Mouse (Mus musculus) brain, adult 2 months (tissue): ENCODE results near the gene Myh14.

Experiments used
- DNase-seq: peaks from one replicate; pipeline ENCODE4 v3.0.0; 2011; ENCODE audit warnings: low read depth, low spot score

Myh14 gene

GRCm38 (mm10) chr7:44672193-44672592 lies 1.6 kb upstream of the Myh14 start:
- peak; percentile 56 for DNase-seq

GRCm38 (mm10) chr7:44669103-44669502 lies 1.5 kb downstream of the Myh14 start:
- DNase-seq = no peak

DNA sequence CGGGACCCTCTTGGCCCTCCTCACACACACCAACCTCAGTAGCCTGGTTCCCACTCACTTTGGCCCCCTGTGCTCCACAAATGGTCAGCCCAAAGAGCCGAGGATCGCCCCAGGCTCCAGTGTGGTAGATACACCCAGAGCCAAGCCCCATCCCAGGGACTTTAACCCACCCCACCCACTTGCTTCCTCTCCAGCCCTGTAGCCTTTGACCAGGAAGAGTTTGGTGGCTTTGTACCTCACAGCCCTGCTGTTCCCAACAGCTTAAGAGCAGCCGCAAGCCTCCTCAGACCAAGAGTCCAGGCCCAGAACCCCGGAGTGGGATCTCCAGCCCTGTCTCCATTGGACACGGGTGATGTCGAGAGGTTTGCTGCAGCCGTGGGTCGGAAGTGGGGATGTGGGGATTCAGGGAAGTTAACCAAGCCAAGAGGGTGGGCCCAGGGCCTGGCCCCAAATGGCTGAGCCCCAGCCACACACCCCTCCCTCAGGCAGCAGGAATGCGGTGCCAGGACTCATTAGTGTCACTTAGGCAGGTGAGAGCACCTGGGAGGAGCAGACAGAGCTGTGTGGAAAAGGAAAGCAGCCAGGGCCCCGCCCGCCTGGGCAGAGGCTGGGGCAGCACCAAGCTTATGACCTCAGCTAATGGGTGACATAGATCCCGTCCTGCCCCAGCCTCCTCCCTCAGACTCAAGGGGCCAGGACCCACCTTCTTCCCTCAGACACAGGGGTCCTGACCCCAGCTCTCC lies 2.5 kb downstream of the Myh14 start:
- no peak for DNase-seq

DNA sequence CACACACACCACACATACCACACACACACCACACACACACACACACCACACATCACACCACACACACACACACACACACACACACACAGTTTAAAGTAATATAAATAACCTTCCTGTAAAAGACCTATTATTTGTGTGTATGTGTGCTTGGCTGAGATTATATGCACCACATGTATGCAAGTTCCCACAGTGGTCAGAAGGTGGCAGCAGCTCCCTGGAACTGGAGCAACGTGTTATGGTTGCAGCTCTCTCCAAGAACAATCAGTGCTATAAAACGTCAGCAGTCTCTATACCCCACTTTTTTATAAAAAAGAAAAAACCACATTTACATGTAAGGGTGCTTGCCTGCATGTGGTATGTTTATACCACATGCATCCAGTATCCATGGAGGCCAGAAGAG lies 4.2 kb downstream of the Myh14 start:
- no peak for DNase-seq

GRCm38 (mm10) chr7:44664731-44665130 lies 5.9 kb downstream of the Myh14 start:
- DNase-seq = no peak

GRCm38 (mm10) chr7:44663546-44663945 lies 7.1 kb downstream of the Myh14 start:
- DNase-seq = no peak

DNA sequence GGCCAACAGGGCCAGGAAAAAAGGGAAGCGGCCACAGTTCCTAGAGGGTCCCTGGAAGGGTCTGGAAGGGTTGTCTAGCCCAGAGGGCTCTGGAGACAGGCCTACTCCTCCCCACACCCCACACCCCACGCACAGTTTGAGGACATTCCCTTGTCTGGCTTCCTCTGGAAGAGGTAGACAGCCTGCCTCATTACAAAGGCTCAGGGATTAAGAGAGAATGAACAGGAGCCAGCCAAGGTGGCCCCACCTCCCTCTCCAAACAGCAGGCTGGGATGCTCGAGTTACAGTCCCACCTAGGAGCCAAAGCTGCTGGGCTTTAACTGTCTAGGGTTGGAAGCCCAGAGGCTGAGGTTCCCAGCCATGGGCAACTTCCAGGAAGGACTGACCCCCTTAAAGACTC lies 8.1 kb downstream of the Myh14 start:
- no peak for DNase-seq

DNA sequence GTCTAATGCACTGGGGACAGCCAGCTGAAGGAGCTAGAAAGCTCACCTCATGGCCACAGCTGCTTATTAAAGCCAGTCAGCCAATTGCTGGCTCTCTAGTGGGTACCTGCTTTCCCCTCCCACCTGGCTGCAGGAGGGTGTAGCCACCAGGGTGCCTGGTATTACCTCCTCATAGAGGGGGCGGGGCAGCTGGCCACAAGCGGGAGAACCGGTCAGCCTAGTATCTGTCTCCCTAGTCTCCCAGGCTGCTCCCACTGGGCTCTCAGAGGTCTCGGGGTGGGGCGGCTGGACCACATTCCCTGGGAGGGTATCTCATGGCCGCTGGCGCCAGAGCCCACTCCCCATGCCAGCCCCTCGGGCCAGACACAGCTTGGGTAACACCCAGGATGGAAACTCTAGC lies 8.5 kb downstream of the Myh14 start:
- no peak for DNase-seq

- DNase-seq = peak; percentile 89
These were observed 9.4 kb downstream of the Myh14 start for GRCm38 (mm10) chr7:44661219-44661618.

- peak; percentile 73 for DNase-seq
These were observed 15.1 kb downstream of the Myh14 start for GRCm38 (mm10) chr7:44655504-44655903.

DNA sequence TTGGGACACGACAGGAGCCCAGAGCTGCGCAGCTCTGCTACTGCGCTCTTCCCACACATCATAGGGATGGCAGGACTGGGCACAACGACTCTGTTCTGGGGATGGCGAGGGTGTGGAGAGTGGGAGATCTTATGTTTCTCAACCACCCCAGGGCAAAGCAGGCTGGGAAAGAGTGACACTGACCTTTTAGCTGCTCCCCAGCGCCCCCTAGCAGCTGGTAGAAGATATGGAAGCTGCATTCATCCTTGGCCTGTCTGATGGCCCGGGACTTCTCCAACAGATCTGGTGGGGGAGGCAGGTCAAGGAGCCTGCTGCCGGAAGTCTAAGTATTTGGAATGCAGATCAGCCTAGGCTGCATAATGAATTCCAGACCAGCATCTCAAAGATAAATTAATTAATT lies 16.9 kb downstream of the Myh14 start:
- peak; percentile 27 for DNase-seq

- no peak for DNase-seq
These were observed 19.2 kb downstream of the Myh14 start for GRCm38 (mm10) chr7:44651416-44651815.

- DNase-seq = peak; percentile 83
These were observed 20.7 kb downstream of the Myh14 start for GRCm38 (mm10) chr7:44649990-44650389.

DNA sequence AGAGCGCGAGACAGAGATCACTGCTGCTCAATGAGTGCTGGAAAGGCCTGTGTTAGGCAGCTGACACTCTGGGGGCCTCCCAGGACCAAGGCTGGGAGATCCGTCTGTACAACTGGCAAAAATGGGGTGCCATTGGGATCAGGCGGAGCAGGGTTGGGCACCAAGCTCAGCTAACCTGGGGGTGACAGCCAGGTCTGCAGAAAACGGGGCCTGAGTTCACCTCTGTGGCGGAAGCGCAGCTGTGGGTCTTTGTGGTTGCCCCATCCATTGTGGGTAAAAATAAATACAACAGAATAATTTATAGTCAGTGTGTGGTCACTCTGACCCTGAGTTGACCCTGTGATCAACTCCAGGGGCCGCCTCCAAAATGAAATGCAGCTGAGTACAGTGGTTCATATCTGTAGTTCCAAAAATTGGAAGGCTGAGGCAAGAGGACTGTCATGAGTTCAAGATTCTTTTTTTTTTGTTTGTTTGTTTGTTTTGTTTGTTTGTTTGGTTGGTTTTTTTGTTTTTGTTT lies 21.5 kb downstream of the Myh14 start:
- DNase-seq = no peak

- no peak for DNase-seq
These were observed 22.9 kb downstream of the Myh14 start for GRCm38 (mm10) chr7:44647729-44648128.

DNA sequence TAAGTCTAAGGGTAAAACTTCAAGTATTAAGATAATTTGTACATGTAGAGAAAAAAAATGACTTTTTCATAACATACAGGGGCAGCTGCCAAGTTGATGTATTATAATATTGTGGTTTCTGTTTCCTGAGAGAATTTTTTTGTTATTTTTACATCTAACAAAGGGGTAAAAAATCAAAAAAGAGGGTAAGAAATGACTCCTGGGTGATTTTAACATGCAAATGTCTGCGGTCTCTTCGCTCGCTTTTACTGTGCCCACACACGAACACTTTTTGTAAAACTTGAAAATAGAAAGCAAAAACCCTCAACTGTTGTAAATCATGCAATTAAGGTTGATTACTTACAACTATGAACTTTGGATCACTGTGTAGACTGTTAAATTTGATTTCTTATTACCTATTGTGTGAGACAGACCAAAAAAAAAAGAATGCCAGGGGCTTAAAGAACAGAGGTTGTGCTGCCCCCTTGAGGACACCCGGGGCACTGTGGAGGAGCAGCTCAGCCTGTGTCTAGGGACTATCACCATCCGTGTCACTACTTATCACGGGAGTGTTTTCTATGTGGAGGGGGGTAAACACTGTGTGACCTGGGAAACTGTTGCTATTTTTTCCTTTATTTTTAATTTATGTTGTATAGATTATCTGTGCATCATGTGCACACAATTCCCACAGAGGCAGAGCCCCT lies 23.5 kb downstream of the Myh14 start:
- DNase-seq = peak; percentile 91

- DNase-seq = peak; percentile 88
These were observed 24.7 kb downstream of the Myh14 start for GRCm38 (mm10) chr7:44645951-44646350.

GRCm38 (mm10) chr7:44645256-44645655 lies 25.4 kb downstream of the Myh14 start:
- no peak for DNase-seq

- peak; percentile 69 for DNase-seq
These were observed 28.8 kb downstream of the Myh14 start for GRCm38 (mm10) chr7:44641887-44642286.

DNA sequence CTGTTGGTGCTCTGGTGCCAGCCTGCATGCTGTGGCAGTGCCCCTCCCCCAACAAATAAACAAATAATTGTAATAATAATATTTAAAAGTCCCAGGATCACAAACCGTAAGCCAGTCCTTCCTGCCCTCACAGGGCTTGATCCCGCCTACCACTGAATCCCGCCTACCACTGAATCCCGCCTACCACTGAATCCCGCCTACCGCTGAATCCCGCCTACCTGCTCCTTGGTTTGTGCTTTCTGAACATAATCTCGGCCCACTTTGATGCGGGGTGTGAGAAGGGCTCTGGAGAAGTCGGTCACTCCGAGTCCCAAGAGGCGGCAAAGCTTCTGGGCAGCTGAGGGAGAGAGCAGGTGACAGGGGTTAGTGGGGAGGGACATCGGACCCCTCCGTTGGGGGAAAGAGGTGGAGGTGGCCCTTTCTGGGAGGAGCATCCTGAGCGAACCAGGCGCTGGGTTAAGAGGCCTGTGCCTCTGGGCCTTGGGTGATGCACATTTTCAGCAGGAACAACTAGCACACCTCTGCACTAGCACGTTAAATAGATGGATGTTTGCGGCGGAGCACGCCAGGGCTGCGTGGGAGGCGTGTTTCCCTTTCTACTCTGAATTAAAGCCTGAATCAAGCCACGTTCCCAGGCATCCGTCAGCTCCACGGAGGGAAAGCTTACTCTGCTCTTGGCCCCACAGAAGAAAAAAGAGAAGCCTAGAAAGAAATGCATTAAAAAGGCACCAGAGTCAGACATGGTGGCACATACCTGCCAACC lies 29.6 kb downstream of the Myh14 start:
- peak; percentile 76 for DNase-seq

GRCm38 (mm10) chr7:44638663-44639062 lies 32.0 kb downstream of the Myh14 start:
- DNase-seq = no peak

- peak; percentile 69 for DNase-seq
These were observed 34.0 kb downstream of the Myh14 start for GRCm38 (mm10) chr7:44636684-44637083.
